Mouse (Mus musculus): Measurements from ENCODE around the gene Ankfn1. TPM values are rescaled to one million over a fixed set of nuclear protein-coding genes. Genes with fewer than 3 reads are reported as not detected.
A peak's percentile ranks its signal among the peaks of the same experiment; 100 is the strongest.

Gene Ankfn1
- polyA plus RNA-seq, 1 experiment from 2014 or later = 1.9 TPM

- no peak for DNase-seq (ENCODE audit: low spot score)
- no peaks in the 10 kb centered on the region for H3K9me3 ChIP-seq (replicated peaks)
- WGBS = 83% methylated on average over 11 of the region's 11 CpGs
- no peaks in the 10 kb centered on the region for H3K36me3 ChIP-seq
- no peak overlapping the region for H3K27ac ChIP-seq (replicated peaks)
- H3K27me3 ChIP-seq (ENCODE audit: low read depth, poor library complexity, severe bottlenecking) = no peaks in the 10 kb centered on the region
- H3K4me1 ChIP-seq = peaks cover 8% of the 10 kb centered on the region
- H3K4me3 ChIP-seq = no peak overlapping the region
These were observed 356.6 kb downstream of the Ankfn1 start for GRCm38 (mm10) chr11:89420767-89421438.

GRCm38 (mm10) chr11:89419863-89420262 is 357.6 kb downstream of the Ankfn1 start:
- Histone ChIP-seq H3K27me3 (ENCODE audit: low read depth, poor library complexity, severe bottlenecking) (no peaks in the 10 kb centered on the region), H3K27ac (replicated peaks) (no peak overlapping the region), H3K4me3 (no peak overlapping the region), H3K9me3 (replicated peaks) (no peaks in the 10 kb centered on the region), H3K36me3 (no peaks in the 10 kb centered on the region), H3K4me1 (peaks cover 8% of the 10 kb centered on the region)
- WGBS = 81% methylated on average over 2 of the region's 2 CpGs
- no peak for DNase-seq (ENCODE audit: low spot score)

- Histone ChIP-seq H3K4me3 (no peak overlapping the region), H3K27me3 (ENCODE audit: low read depth, poor library complexity, severe bottlenecking) (no peaks in the 10 kb centered on the region), H3K27ac (replicated peaks) (no peak overlapping the region), H3K9me3 (replicated peaks) (no peaks in the 10 kb centered on the region), H3K4me1 (peaks cover 8% of the 10 kb centered on the region), H3K36me3 (no peaks in the 10 kb centered on the region)
- no peak for DNase-seq (ENCODE audit: low spot score)
- 85% methylated on average over 12 of the region's 12 CpGs for WGBS
These were observed 358.8 kb downstream of the Ankfn1 start for GRCm38 (mm10) chr11:89418644-89419043.

GRCm38 (mm10) chr11:89416769-89417168 is 360.7 kb downstream of the Ankfn1 start:
- H3K36me3 ChIP-seq = no peaks in the 10 kb centered on the region
- H3K27ac ChIP-seq (replicated peaks) = no peak overlapping the region
- peaks cover 8% of the 10 kb centered on the region for H3K4me1 ChIP-seq
- no peak for DNase-seq (ENCODE audit: low spot score)
- H3K9me3 ChIP-seq (replicated peaks) = no peaks in the 10 kb centered on the region
- H3K27me3 ChIP-seq (ENCODE audit: low read depth, poor library complexity, severe bottlenecking) = no peaks in the 10 kb centered on the region
- H3K4me3 ChIP-seq = no peak overlapping the region
- WGBS = 68% methylated on average over 6 of the region's 6 CpGs

- Histone ChIP-seq H3K4me1 (no peaks in the 10 kb centered on the region), H3K9me3 (replicated peaks) (no peaks in the 10 kb centered on the region), H3K27ac (replicated peaks) (no peak overlapping the region), H3K4me3 (no peak overlapping the region), H3K27me3 (ENCODE audit: low read depth, poor library complexity, severe bottlenecking) (no peaks in the 10 kb centered on the region), H3K36me3 (no peaks in the 10 kb centered on the region)
- WGBS = 89% methylated on average over 6 of the region's 6 CpGs
- DNase-seq (ENCODE audit: low spot score) = no peak
These were observed 368.7 kb downstream of the Ankfn1 start for GRCm38 (mm10) chr11:89408774-89409173.

GRCm38 (mm10) chr11:89404489-89404888 is 373.0 kb downstream of the Ankfn1 start:
- Histone ChIP-seq H3K27me3 (ENCODE audit: low read depth, poor library complexity, severe bottlenecking) (no peaks in the 10 kb centered on the region), H3K4me3 (no peak overlapping the region), H3K4me1 (no peaks in the 10 kb centered on the region), H3K36me3 (no peaks in the 10 kb centered on the region), H3K27ac (replicated peaks) (no peak overlapping the region), H3K9me3 (replicated peaks) (no peaks in the 10 kb centered on the region)
- DNase-seq (ENCODE audit: low spot score) = no peak
- WGBS = 93% methylated on average over 1 of the region's 1 CpGs

GRCm38 (mm10) chr11:89403436-89403835 is 374.0 kb downstream of the Ankfn1 start:
- WGBS = 92% methylated on average over 14 of the region's 14 CpGs

GRCm38 (mm10) chr11:89388851-89389250 is 388.6 kb downstream of the Ankfn1 start:
- Histone ChIP-seq H3K27me3 (ENCODE audit: low read depth, poor library complexity, severe bottlenecking) (no peaks in the 10 kb centered on the region), H3K36me3 (no peaks in the 10 kb centered on the region), H3K4me1 (no peaks in the 10 kb centered on the region), H3K4me3 (no peak overlapping the region), H3K27ac (replicated peaks) (no peak overlapping the region), H3K9me3 (replicated peaks) (no peaks in the 10 kb centered on the region)
- WGBS = 77% methylated on average over 2 of the region's 2 CpGs
- DNase-seq (ENCODE audit: low spot score) = no peak

More at GRCm38 (mm10) chr11:89403436-89403835, 374.0 kb downstream of the Ankfn1 start:
- Histone ChIP-seq H3K36me3 (no peaks in the 10 kb centered on the region), H3K27ac (replicated peaks) (no peak overlapping the region), H3K4me1 (no peaks in the 10 kb centered on the region), H3K4me3 (no peak overlapping the region), H3K27me3 (ENCODE audit: low read depth, poor library complexity, severe bottlenecking) (no peaks in the 10 kb centered on the region), H3K9me3 (replicated peaks) (no peaks in the 10 kb centered on the region)
- DNase-seq (ENCODE audit: low spot score) = no peak

GRCm38 (mm10) chr11:89382634-89383009 is 394.8 kb downstream of the Ankfn1 start:
- no peaks in the 10 kb centered on the region for H3K36me3 ChIP-seq
- H3K27me3 ChIP-seq (ENCODE audit: low read depth, poor library complexity, severe bottlenecking) = no peaks in the 10 kb centered on the region
- 82% methylated on average over 2 of the region's 2 CpGs for WGBS
- no peaks in the 10 kb centered on the region for H3K9me3 ChIP-seq (replicated peaks)
- peaks cover 12% of the 10 kb centered on the region for H3K4me1 ChIP-seq
- H3K27ac ChIP-seq (replicated peaks) = peak overlapping the region; percentile 72
- DNase-seq (ENCODE audit: low spot score) = no peak
- no peak overlapping the region for H3K4me3 ChIP-seq

GRCm38 (mm10) chr11:89381782-89382633 is 395.4 kb downstream of the Ankfn1 start:
- Histone ChIP-seq H3K27ac (replicated peaks) (peak overlapping the region; percentile 72), H3K9me3 (replicated peaks) (no peaks in the 10 kb centered on the region), H3K27me3 (ENCODE audit: low read depth, poor library complexity, severe bottlenecking) (no peaks in the 10 kb centered on the region), H3K36me3 (no peaks in the 10 kb centered on the region), H3K4me3 (no peak overlapping the region), H3K4me1 (peaks cover 12% of the 10 kb centered on the region)
- 40% methylated on average over 8 of the region's 8 CpGs for WGBS
- DNase-seq (ENCODE audit: low spot score) = peak; percentile 18

GRCm38 (mm10) chr11:89370941-89371340 is 406.5 kb downstream of the Ankfn1 start:
- H3K9me3 ChIP-seq (replicated peaks) = no peaks in the 10 kb centered on the region
- WGBS = 86% methylated on average over 14 of the region's 14 CpGs
- no peak for DNase-seq (ENCODE audit: low spot score)
- H3K27ac ChIP-seq (replicated peaks) = no peak overlapping the region
- H3K4me1 ChIP-seq = no peaks in the 10 kb centered on the region
- no peaks in the 10 kb centered on the region for H3K36me3 ChIP-seq
- H3K27me3 ChIP-seq (ENCODE audit: low read depth, poor library complexity, severe bottlenecking) = no peaks in the 10 kb centered on the region
- H3K4me3 ChIP-seq = no peak overlapping the region

GRCm38 (mm10) chr11:89370373-89370772 is 407.1 kb downstream of the Ankfn1 start:
- no peak for DNase-seq (ENCODE audit: low spot score)
- no peak overlapping the region for H3K27ac ChIP-seq (replicated peaks)
- H3K4me3 ChIP-seq = no peak overlapping the region
- WGBS = 91% methylated on average over 7 of the region's 7 CpGs
- no peaks in the 10 kb centered on the region for H3K27me3 ChIP-seq (ENCODE audit: low read depth, poor library complexity, severe bottlenecking)
- no peaks in the 10 kb centered on the region for H3K9me3 ChIP-seq (replicated peaks)
- H3K36me3 ChIP-seq = no peaks in the 10 kb centered on the region
- no peaks in the 10 kb centered on the region for H3K4me1 ChIP-seq

- H3K4me1 ChIP-seq = no peaks in the 10 kb centered on the region
- H3K36me3 ChIP-seq = no peaks in the 10 kb centered on the region
- no peak for DNase-seq (ENCODE audit: low spot score)
- WGBS = 87% methylated on average over 3 of the region's 3 CpGs
- H3K27ac ChIP-seq (replicated peaks) = no peak overlapping the region
- H3K4me3 ChIP-seq = no peak overlapping the region
- H3K9me3 ChIP-seq (replicated peaks) = no peaks in the 10 kb centered on the region
- no peaks in the 10 kb centered on the region for H3K27me3 ChIP-seq (ENCODE audit: low read depth, poor library complexity, severe bottlenecking)
These were observed 413.5 kb downstream of the Ankfn1 start for GRCm38 (mm10) chr11:89363981-89364380.

Data from midbrain, embryonic 10.5 days (tissue).